Mouse (Mus musculus): ENCODE measurements around the gene Garnl3. TPM values are rescaled to one million over a fixed set of nuclear protein-coding genes. Genes with fewer than 3 reads are reported as not detected.

The Garnl3 gene
- polyA plus RNA-seq, 1 experiment from 2014 or later: 1.2 TPM

DNA sequence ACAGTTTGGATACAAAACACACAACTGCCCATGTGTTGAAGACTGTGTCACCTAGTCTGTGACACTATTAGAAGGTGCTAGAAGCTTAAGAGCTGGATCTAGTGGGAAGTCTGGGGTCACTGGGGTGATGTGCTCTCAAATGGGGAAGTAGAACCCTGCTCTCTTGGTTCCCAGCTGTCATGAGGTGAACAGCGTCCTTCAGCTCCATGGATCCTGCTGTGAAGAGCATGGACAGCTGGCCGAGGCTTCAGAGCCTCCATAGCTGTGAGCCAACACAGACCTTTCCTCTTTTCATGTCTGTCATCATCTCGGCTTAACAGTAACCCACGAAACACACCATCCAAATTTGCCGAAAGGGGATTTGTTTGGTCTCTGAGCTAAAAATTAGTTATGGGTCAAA, 84.5 kb downstream of the Garnl3 start:
- H3K4me3 ChIP-seq (replicated peaks): no peak overlapping the region
- H3K27ac ChIP-seq: no peak overlapping the region
- WGBS (ENCODE audit: insufficient replicate concordance): 55% methylated on average over 5 of the region's 5 CpGs
- peaks cover 10% of the 10 kb centered on the region for H3K4me1 ChIP-seq (replicated peaks)
- no peaks in the 10 kb centered on the region for H3K36me3 ChIP-seq
- no peak overlapping the region for H3K4me2 ChIP-seq
- H3K9ac ChIP-seq: no peak overlapping the region
- DNase-seq (no peak), ATAC-seq (ENCODE audit: low read depth) (no peak)
- H3K27me3 ChIP-seq: no peaks in the 10 kb centered on the region
- H3K9me3 ChIP-seq (replicated peaks): no peaks in the 10 kb centered on the region

DNA sequence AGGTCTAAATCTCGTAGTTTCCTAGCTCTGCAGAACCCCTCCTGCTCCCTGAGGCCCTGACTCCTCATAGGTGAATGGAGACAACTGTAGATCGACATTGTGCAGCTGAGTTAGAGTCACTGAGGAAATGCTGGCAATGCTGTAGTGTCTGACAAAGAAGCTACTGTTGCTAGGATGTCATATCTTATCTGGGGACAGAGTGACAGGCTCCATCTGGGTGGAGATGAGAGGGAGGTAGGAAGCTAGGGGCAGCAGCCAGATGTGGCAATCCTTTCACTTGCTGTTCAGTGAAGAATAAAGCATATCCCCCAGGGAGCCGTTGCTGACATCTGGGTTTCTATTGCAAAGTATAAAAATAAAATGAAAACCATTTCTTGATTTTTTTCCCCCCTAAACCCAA, 85.6 kb downstream of the Garnl3 start:
- DNase-seq (no peak), ATAC-seq (ENCODE audit: low read depth) (no peak)
- H3K4me1 ChIP-seq (replicated peaks): peaks cover 15% of the 10 kb centered on the region
- H3K27ac ChIP-seq: no peak overlapping the region
- no peak overlapping the region for H3K9ac ChIP-seq
- no peak overlapping the region for H3K4me3 ChIP-seq (replicated peaks)
- no peak overlapping the region for H3K4me2 ChIP-seq
- no peaks in the 10 kb centered on the region for H3K36me3 ChIP-seq
- H3K27me3 ChIP-seq: no peaks in the 10 kb centered on the region
- 36% methylated on average over 3 of the region's 3 CpGs for WGBS (ENCODE audit: insufficient replicate concordance)
- H3K9me3 ChIP-seq (replicated peaks): no peaks in the 10 kb centered on the region

DNA sequence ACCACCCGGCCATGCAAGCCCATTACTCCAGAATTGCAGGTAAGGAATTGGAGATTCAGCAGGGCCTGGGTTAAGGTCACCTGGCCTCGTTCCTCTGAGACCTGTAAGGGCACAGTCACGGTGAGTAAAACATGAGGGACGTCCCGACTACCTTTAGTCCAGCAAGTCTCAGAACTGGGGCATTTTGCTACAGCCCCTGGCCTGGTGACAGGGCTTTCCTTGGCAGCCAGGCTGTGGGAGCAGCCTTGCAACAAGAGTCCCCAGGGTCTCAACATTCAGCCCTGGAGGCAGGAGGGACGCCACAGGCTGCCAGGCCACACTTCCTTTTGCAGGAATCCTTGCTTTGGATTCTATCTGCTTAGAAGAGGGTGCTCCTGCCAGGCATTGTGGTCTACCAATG, 88.7 kb downstream of the Garnl3 start:
- DNase-seq: no peak

DNA sequence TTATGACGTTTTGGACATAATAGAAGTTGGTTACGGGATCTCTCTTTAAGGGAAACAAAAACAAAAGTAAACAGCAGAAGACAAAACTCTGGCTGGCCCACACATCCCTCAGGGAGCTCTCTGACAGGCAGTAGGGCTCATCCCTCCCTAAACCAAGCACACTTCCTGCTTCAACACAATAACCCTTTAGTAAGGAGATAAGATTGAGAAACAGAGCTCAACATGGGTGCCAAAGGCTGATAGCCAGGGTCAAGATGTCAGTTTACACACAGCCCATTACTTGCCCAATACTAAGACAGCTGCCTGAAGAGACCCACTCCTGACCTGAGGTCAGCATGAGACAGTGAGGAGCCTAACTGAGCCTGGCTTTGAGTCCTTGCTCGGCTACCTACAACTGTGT, 89.9 kb downstream of the Garnl3 start:
- Histone ChIP-seq H3K36me3 (no peaks in the 10 kb centered on the region), H3K27ac (no peak overlapping the region), H3K4me2 (no peak overlapping the region), H3K4me1 (replicated peaks) (peaks cover 15% of the 10 kb centered on the region), H3K9ac (no peak overlapping the region), H3K27me3 (no peaks in the 10 kb centered on the region), H3K9me3 (replicated peaks) (no peaks in the 10 kb centered on the region), H3K4me3 (replicated peaks) (no peak overlapping the region)
- DNase-seq (no peak), ATAC-seq (ENCODE audit: low read depth) (no peak)
- 28% methylated on average over 3 of the region's 3 CpGs for WGBS (ENCODE audit: insufficient replicate concordance)

More for the DNA sequence above, 88.7 kb downstream of the Garnl3 start:
- Histone ChIP-seq H3K9ac (no peak overlapping the region), H3K4me3 (replicated peaks) (no peak overlapping the region), H3K4me2 (no peak overlapping the region), H3K9me3 (replicated peaks) (no peaks in the 10 kb centered on the region), H3K27ac (no peak overlapping the region), H3K27me3 (no peaks in the 10 kb centered on the region), H3K36me3 (no peaks in the 10 kb centered on the region), H3K4me1 (replicated peaks) (peaks cover 15% of the 10 kb centered on the region)
- no peak for ATAC-seq (ENCODE audit: low read depth)
- 69% methylated on average over 6 of the region's 6 CpGs for WGBS (ENCODE audit: insufficient replicate concordance)

DNA sequence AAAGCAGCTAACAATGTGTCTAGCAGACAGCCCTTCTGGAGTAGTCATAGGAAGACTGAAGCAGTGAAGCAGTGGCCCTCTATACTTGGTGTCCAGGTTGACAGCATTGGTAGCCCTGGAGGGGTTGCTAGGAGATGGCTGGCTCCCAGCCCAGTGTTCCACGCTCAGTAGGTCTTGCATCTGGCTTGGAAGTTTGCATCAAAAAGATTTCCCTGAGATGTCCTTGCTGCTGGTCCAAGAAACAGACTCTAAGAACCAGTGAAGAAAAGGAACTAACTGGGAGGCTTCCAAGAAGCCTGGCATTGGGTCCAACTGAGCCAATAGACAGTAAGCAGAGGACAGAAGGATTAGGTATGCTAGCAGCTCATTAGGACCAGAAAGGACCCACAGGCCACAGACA, 94.0 kb downstream of the Garnl3 start:
- H3K27me3 ChIP-seq: no peaks in the 10 kb centered on the region
- H3K9me3 ChIP-seq (replicated peaks): no peaks in the 10 kb centered on the region
- no peak overlapping the region for H3K9ac ChIP-seq
- H3K36me3 ChIP-seq: no peaks in the 10 kb centered on the region
- peaks cover 7% of the 10 kb centered on the region; the same call in 1 of the 2 replicates for H3K4me1 ChIP-seq (replicated peaks)
- no peak overlapping the region for H3K27ac ChIP-seq
- DNase-seq (no peak), ATAC-seq (ENCODE audit: low read depth) (no peak)
- H3K4me3 ChIP-seq (replicated peaks): no peak overlapping the region
- 59% methylated on average over 1 of the region's 1 CpGs for WGBS (ENCODE audit: insufficient replicate concordance)
- no peak overlapping the region for H3K4me2 ChIP-seq

DNA sequence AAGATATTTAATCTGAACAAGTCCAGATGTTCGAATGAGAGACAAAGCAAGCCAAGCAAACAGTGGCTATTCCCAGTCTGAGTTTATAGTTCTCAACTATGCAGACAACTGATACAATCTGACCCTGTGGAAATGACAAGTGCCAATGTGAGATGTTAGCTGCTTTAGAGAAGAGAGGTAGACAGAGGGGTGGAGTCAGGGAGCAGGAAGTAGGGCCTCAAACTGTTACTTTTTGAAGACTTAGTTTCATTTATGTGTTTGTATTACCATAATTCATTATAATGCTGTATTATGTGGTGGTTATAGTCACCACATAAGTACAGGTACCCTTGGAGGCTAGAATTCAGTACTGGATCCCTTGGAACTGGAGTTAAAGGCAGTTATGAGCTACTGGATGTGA, 96.2 kb downstream of the Garnl3 start:
- Histone ChIP-seq H3K36me3 (no peaks in the 10 kb centered on the region), H3K4me3 (replicated peaks) (no peak overlapping the region), H3K4me1 (replicated peaks) (peaks cover 3% of the 10 kb centered on the region), H3K9me3 (replicated peaks) (no peaks in the 10 kb centered on the region), H3K27me3 (no peaks in the 10 kb centered on the region), H3K9ac (no peak overlapping the region), H3K27ac (no peak overlapping the region), H3K4me2 (no peak overlapping the region)
- ATAC-seq (ENCODE audit: low read depth): no peak
- WGBS (ENCODE audit: insufficient replicate concordance): 33% methylated on average over 1 of the region's 1 CpGs
- no peak for DNase-seq

DNA sequence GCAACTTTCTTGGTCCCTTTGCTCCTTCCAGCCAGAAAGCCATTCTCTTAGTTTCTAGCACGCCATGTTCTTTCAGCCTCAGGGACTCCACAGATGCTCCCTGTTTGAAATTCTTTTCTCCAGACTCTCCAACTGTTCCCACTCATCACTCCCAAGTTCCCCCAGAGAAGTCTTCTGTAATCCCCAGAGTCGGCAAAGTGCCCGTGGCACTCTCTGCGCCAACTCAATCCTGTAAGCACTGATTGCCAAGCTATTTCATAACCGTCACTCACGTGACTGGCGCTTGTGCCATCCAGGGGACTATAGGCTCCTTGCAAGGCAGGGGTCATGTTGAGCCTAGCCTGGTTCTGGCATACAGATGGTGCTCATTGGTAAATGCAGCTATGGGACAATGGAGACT, 98.2 kb downstream of the Garnl3 start:
- ATAC-seq (ENCODE audit: low read depth) (no peak), DNase-seq (no peak)
- Histone ChIP-seq H3K27me3 (no peaks in the 10 kb centered on the region), H3K27ac (no peak overlapping the region), H3K9me3 (replicated peaks) (no peaks in the 10 kb centered on the region), H3K4me1 (replicated peaks) (peaks cover 6% of the 10 kb centered on the region), H3K4me3 (replicated peaks) (no peak overlapping the region), H3K4me2 (no peak overlapping the region), H3K9ac (no peak overlapping the region), H3K36me3 (no peaks in the 10 kb centered on the region)
- WGBS (ENCODE audit: insufficient replicate concordance): 74% methylated on average over 7 of the region's 7 CpGs

DNA sequence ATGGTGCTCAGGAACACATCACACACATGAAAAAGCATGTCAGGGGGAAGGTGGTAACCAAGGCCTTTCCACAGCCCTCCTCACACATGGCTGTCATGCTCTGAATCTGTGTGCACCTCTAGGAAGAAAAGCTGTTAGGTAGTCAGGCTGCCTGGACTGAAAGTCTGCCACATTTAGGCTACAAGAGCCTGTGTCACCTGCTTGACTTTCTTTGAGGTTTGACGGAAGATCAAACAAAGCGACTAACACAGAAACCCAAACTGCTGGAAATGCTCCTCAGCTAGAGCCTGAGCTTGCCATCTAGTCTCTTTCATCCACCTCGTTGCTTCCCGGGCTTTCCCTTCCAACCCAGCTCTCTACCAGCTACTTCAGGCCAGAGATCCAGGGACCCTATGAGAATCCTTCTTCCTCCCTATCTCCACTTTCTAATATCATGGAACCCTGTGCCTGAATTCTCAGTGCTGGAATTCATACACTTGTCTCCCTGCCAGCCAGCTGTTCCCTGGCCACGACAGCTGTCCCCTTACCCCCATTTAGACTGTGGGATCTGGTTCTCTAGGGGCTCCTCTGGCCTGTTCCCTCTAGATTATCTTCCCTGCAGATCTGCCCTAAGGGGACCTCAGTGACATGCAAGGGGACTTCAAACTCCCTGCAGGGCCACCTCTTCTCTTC, 98.9 kb downstream of the Garnl3 start:
- no peak overlapping the region for H3K27ac ChIP-seq
- H3K4me1 ChIP-seq (replicated peaks): peaks cover 6% of the 10 kb centered on the region
- H3K4me2 ChIP-seq: no peak overlapping the region
- ATAC-seq (ENCODE audit: low read depth) (no peak), DNase-seq (no peak)
- no peaks in the 10 kb centered on the region for H3K9me3 ChIP-seq (replicated peaks)
- H3K27me3 ChIP-seq: no peaks in the 10 kb centered on the region
- H3K36me3 ChIP-seq: no peaks in the 10 kb centered on the region
- no peak overlapping the region for H3K4me3 ChIP-seq (replicated peaks)
- H3K9ac ChIP-seq: no peak overlapping the region
- WGBS (ENCODE audit: insufficient replicate concordance): 61% methylated on average over 5 of the region's 5 CpGs

DNA sequence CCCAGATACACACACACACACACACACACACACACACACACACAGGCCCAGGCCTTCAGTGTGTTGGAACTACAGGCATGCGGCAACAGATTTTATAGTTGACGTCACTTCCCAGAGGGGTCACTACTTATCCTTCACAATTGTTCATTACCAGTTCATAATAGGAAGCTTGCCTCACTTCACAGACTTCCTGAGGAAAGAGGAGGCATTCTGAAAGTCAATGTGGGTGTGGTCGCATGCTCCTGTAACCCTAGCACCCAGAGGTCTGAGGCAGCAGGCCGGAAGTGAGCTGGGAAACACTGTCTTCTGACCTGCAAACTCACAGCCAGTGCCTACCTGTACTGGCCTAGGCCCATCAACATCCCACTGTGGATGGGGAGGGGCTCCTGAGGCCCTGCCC, 106.4 kb downstream of the Garnl3 start:
- Histone ChIP-seq H3K4me1 (replicated peaks) (no peaks in the 10 kb centered on the region), H3K36me3 (no peaks in the 10 kb centered on the region), H3K9ac (no peak overlapping the region), H3K9me3 (replicated peaks) (no peaks in the 10 kb centered on the region), H3K4me2 (no peak overlapping the region), H3K27ac (no peak overlapping the region), H3K27me3 (no peaks in the 10 kb centered on the region), H3K4me3 (replicated peaks) (no peak overlapping the region)
- 58% methylated on average over 4 of the region's 4 CpGs for whole genome bisulfite sequencing (ENCODE audit: insufficient replicate concordance)
- ATAC-seq (ENCODE audit: low read depth) (no peak), DNase-seq (no peak)

DNA sequence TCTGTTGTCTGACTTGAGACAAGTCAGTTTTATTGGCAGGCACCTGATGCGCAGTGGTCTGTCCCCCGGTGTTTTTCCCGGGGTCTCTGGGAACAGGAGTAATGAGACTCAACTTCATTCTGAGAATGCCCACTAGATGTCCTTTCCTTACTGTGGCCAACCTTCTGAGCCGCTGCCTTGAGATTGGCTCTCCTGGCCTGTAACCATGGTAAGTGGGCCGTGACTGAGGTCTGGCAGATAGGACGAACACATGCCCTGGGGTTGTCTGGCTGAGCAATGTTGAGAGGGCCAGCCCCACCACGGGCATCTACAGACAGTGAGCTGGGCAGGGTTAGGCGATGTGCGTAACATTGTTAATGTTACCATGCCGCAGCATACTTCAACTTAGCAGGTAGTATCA, 106.9 kb downstream of the Garnl3 start:
- no peaks in the 10 kb centered on the region for H3K9me3 ChIP-seq (replicated peaks)
- WGBS (ENCODE audit: insufficient replicate concordance): 65% methylated on average over 10 of the region's 10 CpGs
- H3K4me2 ChIP-seq: no peak overlapping the region
- DNase-seq (no peak), ATAC-seq (ENCODE audit: low read depth) (no peak)
- no peak overlapping the region for H3K27ac ChIP-seq
- H3K4me1 ChIP-seq (replicated peaks): no peaks in the 10 kb centered on the region
- no peak overlapping the region for H3K4me3 ChIP-seq (replicated peaks)
- H3K9ac ChIP-seq: no peak overlapping the region
- no peaks in the 10 kb centered on the region for H3K36me3 ChIP-seq
- no peaks in the 10 kb centered on the region for H3K27me3 ChIP-seq

DNA sequence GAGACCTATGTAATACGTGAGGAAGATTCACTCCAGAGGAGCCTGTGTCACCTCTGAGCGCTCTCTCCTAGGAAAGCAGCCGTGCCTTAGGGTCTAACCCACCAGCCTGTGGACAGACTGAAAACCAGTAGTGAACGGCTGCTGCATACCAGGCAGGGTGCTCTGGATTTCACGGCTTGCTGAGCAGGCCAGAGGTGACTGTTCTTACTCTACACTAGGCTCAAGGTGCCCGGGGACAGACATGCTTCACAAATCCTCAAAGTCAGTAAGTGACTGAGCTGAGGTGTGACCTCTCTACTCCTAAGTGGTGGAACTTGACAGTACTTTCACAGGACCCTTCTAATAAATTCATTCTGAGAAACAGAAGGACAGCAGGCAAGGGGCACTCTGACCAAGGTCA, 108.6 kb downstream of the Garnl3 start:
- no peak for ATAC-seq (ENCODE audit: low read depth)
- Histone ChIP-seq H3K27me3 (no peaks in the 10 kb centered on the region), H3K9me3 (replicated peaks) (no peaks in the 10 kb centered on the region), H3K27ac (no peak overlapping the region), H3K4me1 (replicated peaks) (no peaks in the 10 kb centered on the region), H3K36me3 (no peaks in the 10 kb centered on the region), H3K4me2 (no peak overlapping the region), H3K9ac (no peak overlapping the region), H3K4me3 (replicated peaks) (no peak overlapping the region)
- 64% methylated on average over 6 of the region's 6 CpGs for WGBS (ENCODE audit: insufficient replicate concordance)
- DNase-seq: no peak

DNA sequence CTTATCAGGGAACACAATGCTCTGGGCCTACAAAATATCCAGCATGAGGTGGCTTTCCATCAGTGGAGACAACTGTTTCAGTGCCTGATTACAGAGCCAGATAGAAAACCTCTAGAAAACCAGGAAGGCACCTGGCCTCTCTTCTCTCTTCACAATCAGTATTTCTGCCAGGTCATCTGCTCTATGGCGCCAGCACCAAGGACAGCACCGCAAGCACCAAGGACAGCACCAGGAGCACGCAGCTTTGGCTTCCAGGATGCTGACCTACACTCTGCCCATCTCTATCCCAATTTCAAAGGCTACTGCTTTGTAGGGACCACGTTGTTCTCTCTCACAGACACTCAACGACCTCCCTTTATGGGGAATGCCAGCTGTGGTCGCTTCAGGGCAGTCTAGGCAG, 113.4 kb downstream of the Garnl3 start:
- DNase-seq (peak; percentile 23), ATAC-seq (ENCODE audit: low read depth) (no peak)
- Histone ChIP-seq H3K27me3 (no peaks in the 10 kb centered on the region), H3K27ac (no peak overlapping the region), H3K9me3 (replicated peaks) (no peaks in the 10 kb centered on the region), H3K4me3 (replicated peaks) (no peak overlapping the region), H3K4me1 (replicated peaks) (no peaks in the 10 kb centered on the region), H3K9ac (no peak overlapping the region), H3K4me2 (no peak overlapping the region), H3K36me3 (no peaks in the 10 kb centered on the region)
- 4% methylated on average over 6 of the region's 6 CpGs for WGBS (ENCODE audit: insufficient replicate concordance)

Measured in liver, embryonic 13.5 days (tissue).